Mouse (Mus musculus): ENCODE measurements around the gene Dyrk1b. TPM values are rescaled to one million over a fixed set of nuclear protein-coding genes. Genes with fewer than 3 reads are reported as not detected.
"Not testable (repeated sequence)": the region's sequence is repeated elsewhere in the genome, so short reads cannot be mapped to it uniquely, and the experiment has no call there.

Gene Dyrk1b
- 13.7 and 17.3 TPM in 2 replicates for polyA plus RNA-seq (2014; fragmentation: Nextera tagmentation; extraction: Ambion mirVana)

GRCm38 (mm10) chr7:28179228-28179627, at the start of gene Dyrk1b:
Gene Dyrk1b, plus strand, starts transcription at chr7:28179469.
- peak within 1 kb of the TSS; percentile 98 for H3K27ac ChIP-seq (replicated peaks; ENCODE audit: low read depth, low read length)
- WGBS, result 1% methylated on average over 25 of the region's 25 CpGs
- DNase-seq, result peak; percentile 100
- peak within 1 kb of the TSS; percentile 95 for H3K9ac ChIP-seq (replicated peaks; ENCODE audit: low read length)
- ATAC-seq (ENCODE audit: low FRiP score, low TSS enrichment), result peak; percentile 91
- H3K4me1 ChIP-seq (ENCODE audit: control insufficient read depth, insufficient read depth, low read length), result peaks cover 9% of the 10 kb centered on the region; the same call in 1 of the 2 replicates
- H3K4me2 ChIP-seq (ENCODE audit: low read length), result peak within 1 kb of the TSS; percentile 66
- H3K36me3 ChIP-seq (ENCODE audit: control insufficient read depth, insufficient read depth, low read length), result peaks cover 70% of the 10 kb centered on the region
- H3K9me3 ChIP-seq (ENCODE audit: control insufficient read depth, low read length), result no peaks in the 10 kb centered on the region
- peak within 1 kb of the TSS; percentile 99 for H3K4me3 ChIP-seq (replicated peaks; ENCODE audit: low read depth, low read length)
- H3K27me3 ChIP-seq (ENCODE audit: control insufficient read depth, insufficient read depth, low read length), result no peaks in the 10 kb centered on the region

GRCm38 (mm10) chr7:28137613-28138012, 41.7 kb upstream of the Dyrk1b start:
- no peak overlapping the region for H3K4me2 ChIP-seq (ENCODE audit: low read length)
- ATAC-seq (ENCODE audit: low FRiP score, low TSS enrichment) (no peak), DNase-seq (peak; percentile 81)
- no peaks in the 10 kb centered on the region for H3K9me3 ChIP-seq (ENCODE audit: control insufficient read depth, low read length)
- no peak overlapping the region for H3K9ac ChIP-seq (replicated peaks; ENCODE audit: low read length)
- no peak overlapping the region for H3K4me3 ChIP-seq (replicated peaks; ENCODE audit: low read depth, low read length)
- WGBS, result 55% methylated on average over 5 of the region's 5 CpGs
- no peaks in the 10 kb centered on the region for H3K27me3 ChIP-seq (ENCODE audit: control insufficient read depth, insufficient read depth, low read length)
- H3K27ac ChIP-seq (replicated peaks; ENCODE audit: low read depth, low read length), result no peak overlapping the region
- H3K36me3 ChIP-seq (ENCODE audit: control insufficient read depth, insufficient read depth, low read length), result no peaks in the 10 kb centered on the region
- H3K4me1 ChIP-seq (ENCODE audit: control insufficient read depth, insufficient read depth, low read length), result no peaks in the 10 kb centered on the region

GRCm38 (mm10) chr7:28148263-28148662, 31.0 kb upstream of the Dyrk1b start:
- H3K4me1 ChIP-seq (ENCODE audit: control insufficient read depth, insufficient read depth, low read length), result no peaks in the 10 kb centered on the region
- ATAC-seq (ENCODE audit: low FRiP score, low TSS enrichment) (no peak), DNase-seq (peak; percentile 82)
- WGBS, result 16% methylated on average over 3 of the region's 3 CpGs
- no peak overlapping the region for H3K4me3 ChIP-seq (replicated peaks; ENCODE audit: low read depth, low read length)
- no peak overlapping the region for H3K4me2 ChIP-seq (ENCODE audit: low read length)
- H3K27ac ChIP-seq (replicated peaks; ENCODE audit: low read depth, low read length), result no peak overlapping the region
- H3K27me3 ChIP-seq (ENCODE audit: control insufficient read depth, insufficient read depth, low read length), result no peaks in the 10 kb centered on the region
- no peak overlapping the region for H3K9ac ChIP-seq (replicated peaks; ENCODE audit: low read length)
- no peaks in the 10 kb centered on the region for H3K36me3 ChIP-seq (ENCODE audit: control insufficient read depth, insufficient read depth, low read length)
- peaks cover 3% of the 10 kb centered on the region; the same call in 1 of the 2 replicates for H3K9me3 ChIP-seq (ENCODE audit: control insufficient read depth, low read length)

- WGBS, result 93% methylated on average over 1 of the region's 1 CpGs
- ATAC-seq (ENCODE audit: low FRiP score, low TSS enrichment) (no peak), DNase-seq (no peak)
- Histone ChIP-seq H3K4me1 (ENCODE audit: control insufficient read depth, insufficient read depth, low read length) (no peaks in the 10 kb centered on the region), H3K36me3 (ENCODE audit: control insufficient read depth, insufficient read depth, low read length) (no peaks in the 10 kb centered on the region), H3K27ac (replicated peaks; ENCODE audit: low read depth, low read length) (no peak overlapping the region), H3K9ac (replicated peaks; ENCODE audit: low read length) (no peak overlapping the region), H3K9me3 (ENCODE audit: control insufficient read depth, low read length) (no peaks in the 10 kb centered on the region), H3K27me3 (ENCODE audit: control insufficient read depth, insufficient read depth, low read length) (no peaks in the 10 kb centered on the region), H3K4me2 (ENCODE audit: low read length) (no peak overlapping the region), H3K4me3 (replicated peaks; ENCODE audit: low read depth, low read length) (no peak overlapping the region)
Measured at GRCm38 (mm10) chr7:28149841-28150240, 29.4 kb upstream of the Dyrk1b start.

GRCm38 (mm10) chr7:28151584-28152221, 27.6 kb upstream of the Dyrk1b start:
- no peak overlapping the region for H3K27ac ChIP-seq (replicated peaks; ENCODE audit: low read depth, low read length)
- ATAC-seq (ENCODE audit: low FRiP score, low TSS enrichment) (no peak), DNase-seq (peak; percentile 64)
- no peaks in the 10 kb centered on the region for H3K9me3 ChIP-seq (ENCODE audit: control insufficient read depth, low read length)
- H3K9ac ChIP-seq (replicated peaks; ENCODE audit: low read length), result no peak overlapping the region
- H3K4me2 ChIP-seq (ENCODE audit: low read length), result no peak overlapping the region
- no peaks in the 10 kb centered on the region for H3K4me1 ChIP-seq (ENCODE audit: control insufficient read depth, insufficient read depth, low read length)
- no peaks in the 10 kb centered on the region for H3K27me3 ChIP-seq (ENCODE audit: control insufficient read depth, insufficient read depth, low read length)
- 18% methylated on average over 13 of the region's 13 CpGs for WGBS
- no peak overlapping the region for H3K4me3 ChIP-seq (replicated peaks; ENCODE audit: low read depth, low read length)
- H3K36me3 ChIP-seq (ENCODE audit: control insufficient read depth, insufficient read depth, low read length), result no peaks in the 10 kb centered on the region

- H3K9me3 ChIP-seq (ENCODE audit: control insufficient read depth, low read length); H3K4me2 ChIP-seq (ENCODE audit: low read length); H3K27ac ChIP-seq (replicated peaks; ENCODE audit: low read depth, low read length); H3K9ac ChIP-seq (replicated peaks; ENCODE audit: low read length); H3K4me3 ChIP-seq (replicated peaks; ENCODE audit: low read depth, low read length); H3K27me3 ChIP-seq (ENCODE audit: control insufficient read depth, insufficient read depth, low read length); ATAC-seq (ENCODE audit: low FRiP score, low TSS enrichment); H3K36me3 ChIP-seq (ENCODE audit: control insufficient read depth, insufficient read depth, low read length); H3K4me1 ChIP-seq (ENCODE audit: control insufficient read depth, insufficient read depth, low read length); DNase-seq: not testable (repeated sequence)
- WGBS, result 36% methylated on average over 5 of the region's 5 CpGs
Measured at GRCm38 (mm10) chr7:28153595-28153994, 25.7 kb upstream of the Dyrk1b start.

GRCm38 (mm10) chr7:28159292-28159691, 20.0 kb upstream of the Dyrk1b start:
- Histone ChIP-seq H3K4me3 (replicated peaks; ENCODE audit: low read depth, low read length) (no peak overlapping the region), H3K27ac (replicated peaks; ENCODE audit: low read depth, low read length) (no peak overlapping the region), H3K9me3 (ENCODE audit: control insufficient read depth, low read length) (no peaks in the 10 kb centered on the region), H3K36me3 (ENCODE audit: control insufficient read depth, insufficient read depth, low read length) (no peaks in the 10 kb centered on the region), H3K4me2 (ENCODE audit: low read length) (no peak overlapping the region), H3K4me1 (ENCODE audit: control insufficient read depth, insufficient read depth, low read length) (no peaks in the 10 kb centered on the region), H3K9ac (replicated peaks; ENCODE audit: low read length) (peak overlapping the region; percentile 16; the same call in 1 of the 2 replicates), H3K27me3 (ENCODE audit: control insufficient read depth, insufficient read depth, low read length) (no peaks in the 10 kb centered on the region)
- no peak for ATAC-seq (ENCODE audit: low FRiP score, low TSS enrichment)
- 77% methylated on average over 6 of the region's 6 CpGs for WGBS
- no peak for DNase-seq

GRCm38 (mm10) chr7:28159893-28160292, 19.4 kb upstream of the Dyrk1b start:
- Histone ChIP-seq H3K4me2 (ENCODE audit: low read length) (no peak overlapping the region), H3K4me3 (replicated peaks; ENCODE audit: low read depth, low read length) (no peak overlapping the region), H3K9me3 (ENCODE audit: control insufficient read depth, low read length) (no peaks in the 10 kb centered on the region), H3K4me1 (ENCODE audit: control insufficient read depth, insufficient read depth, low read length) (no peaks in the 10 kb centered on the region), H3K27me3 (ENCODE audit: control insufficient read depth, insufficient read depth, low read length) (no peaks in the 10 kb centered on the region), H3K36me3 (ENCODE audit: control insufficient read depth, insufficient read depth, low read length) (no peaks in the 10 kb centered on the region), H3K9ac (replicated peaks; ENCODE audit: low read length) (no peak overlapping the region), H3K27ac (replicated peaks; ENCODE audit: low read depth, low read length) (no peak overlapping the region)
- no peak for ATAC-seq (ENCODE audit: low FRiP score, low TSS enrichment)
- 68% methylated on average over 3 of the region's 3 CpGs for WGBS
- no peak for DNase-seq

- DNase-seq (no peak), ATAC-seq (ENCODE audit: low FRiP score, low TSS enrichment) (no peak)
- H3K36me3 ChIP-seq (ENCODE audit: control insufficient read depth, insufficient read depth, low read length), result no peaks in the 10 kb centered on the region
- no peak overlapping the region for H3K9ac ChIP-seq (replicated peaks; ENCODE audit: low read length)
- no peaks in the 10 kb centered on the region for H3K9me3 ChIP-seq (ENCODE audit: control insufficient read depth, low read length)
- H3K4me1 ChIP-seq (ENCODE audit: control insufficient read depth, insufficient read depth, low read length), result no peaks in the 10 kb centered on the region
- H3K27me3 ChIP-seq (ENCODE audit: control insufficient read depth, insufficient read depth, low read length), result no peaks in the 10 kb centered on the region
- no peak overlapping the region for H3K4me2 ChIP-seq (ENCODE audit: low read length)
- H3K27ac ChIP-seq (replicated peaks; ENCODE audit: low read depth, low read length), result no peak overlapping the region
- 67% methylated on average over 9 of the region's 9 CpGs for WGBS
- no peak overlapping the region for H3K4me3 ChIP-seq (replicated peaks; ENCODE audit: low read depth, low read length)
Measured at GRCm38 (mm10) chr7:28161163-28161749, 18.0 kb upstream of the Dyrk1b start.

All from midbrain, embryonic 14.5 days (tissue).